Mouse (Mus musculus): Measurements from ENCODE around the gene Pltp.

DNA sequence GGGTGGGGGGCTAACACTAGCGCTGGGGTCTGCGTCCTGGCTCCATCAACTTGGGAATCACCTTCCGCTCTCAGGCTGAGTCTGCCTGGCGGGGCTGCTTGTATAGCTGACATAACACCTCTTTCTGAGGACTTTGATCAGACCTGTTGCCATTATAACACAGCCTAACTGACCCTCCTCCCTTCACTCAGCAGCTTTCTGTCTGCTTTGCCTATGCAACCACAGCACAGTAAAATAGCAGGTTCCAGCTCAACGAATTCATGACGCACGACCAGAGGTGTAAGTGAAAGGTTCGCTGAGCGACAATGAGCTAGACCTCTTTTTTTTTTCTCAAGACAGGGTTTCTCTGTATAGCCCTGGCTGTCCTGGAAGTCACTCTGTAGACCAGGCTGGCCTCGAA, 26.5 kb downstream of the Pltp start:
- no peak for TF ChIP-seq EP300 (IDR thresholded peaks at IDR 0.05)
- no peak for TF ChIP-seq CTCF (IDR thresholded peaks at IDR 0.05)
